Mouse (Mus musculus): ENCODE data around the gene Abcg5.

GRCm38 (mm10) chr17:84621209-84621608 is 61.6 kb downstream of the Abcg5 start:
- no peak for TF ChIP-seq CTCF (IDR thresholded peaks at IDR 0.05; ENCODE audit: insufficient read depth, low read depth, low read length)
- TF ChIP-seq POLR2A (IDR thresholded peaks at IDR 0.05; ENCODE audit: insufficient read depth, low read depth, low read length), result no peak
